Mouse (Mus musculus) hindbrain, embryonic 15.5 days (tissue): Measurements from ENCODE around the gene Dcbld2. TPM values are rescaled to one million over a fixed set of nuclear protein-coding genes. Genes with fewer than 3 reads are reported as not detected.

Source experiments
- ATAC-seq: fragments of 200-750 bp; cut with Nextera tagmentation; 2 replicates; pipeline ENCODE4 v1.8.0; 2017; ENCODE audit warnings: low read depth, moderate number of reproducible peaks, moderate TSS enrichment; ENCODE audit not compliant: low FRiP score
- H3K27ac ChIP-seq: fragments of 300-500 bp; sonication (generic); replicated peaks from 2 replicates; pipeline ENCODE4 v1.5.1; 2015; ENCODE audit warnings: mild to moderate bottlenecking, inconsistent platforms
- H3K27me3 ChIP-seq: fragments of 300-500 bp; sonication (generic); 2 replicates; pipeline ENCODE4 v1.6.1; 2015; ENCODE audit warnings: control low read depth, inconsistent platforms
- H3K36me3 ChIP-seq: fragments of 300-500 bp; sonication (generic); 2 replicates; pipeline ENCODE4 v1.6.1; 2015; ENCODE audit warnings: control low read depth, inconsistent platforms
- H3K4me1 ChIP-seq: fragments of 300-500 bp; sonication (generic); replicated peaks from 2 replicates; pipeline ENCODE4 v1.6.1; 2015; ENCODE audit warnings: control low read depth, inconsistent platforms
- H3K4me2 ChIP-seq: fragments of 300-500 bp; sonication (generic); 2 replicates; pipeline ENCODE4 v1.6.1; 2015; ENCODE audit warnings: moderate library complexity, mild to moderate bottlenecking, inconsistent platforms
- H3K4me3 ChIP-seq: fragments of 300-500 bp; sonication (generic); 2 replicates; pipeline ENCODE4 v1.5.1; 2015; ENCODE audit warnings: mild to moderate bottlenecking, inconsistent platforms
- H3K9ac ChIP-seq: fragments of 300-500 bp; sonication (generic); 2 replicates; pipeline ENCODE4 v1.6.1; 2015; ENCODE audit warnings: inconsistent platforms
- H3K9me3 ChIP-seq: fragments of 300-500 bp; sonication (generic); 2 replicates; pipeline ENCODE4 v1.6.1; 2016; ENCODE audit warnings: control low read depth, inconsistent platforms
- WGBS: fragments of 180-500 bp; shearing (Covaris S2); methylation state at CpG from one replicate; pipeline ENCODE4 v1.1.7; 2015; 5-methylcytosine and 5-hydroxymethylcytosine counted together
- polyA plus RNA-seq: library from polyadenylated mRNA; unstranded; fragments of >200 nt; fragmentation: Nextera tagmentation; extraction: Ambion mirVana; gene quantifications from 2 replicates; pipeline ENCODE4 v1.2.1, GENCODE M21; 2015

Dcbld2 gene
- polyA plus RNA-seq, 1 experiment from 2014 or later: 8.1 TPM

DNA sequence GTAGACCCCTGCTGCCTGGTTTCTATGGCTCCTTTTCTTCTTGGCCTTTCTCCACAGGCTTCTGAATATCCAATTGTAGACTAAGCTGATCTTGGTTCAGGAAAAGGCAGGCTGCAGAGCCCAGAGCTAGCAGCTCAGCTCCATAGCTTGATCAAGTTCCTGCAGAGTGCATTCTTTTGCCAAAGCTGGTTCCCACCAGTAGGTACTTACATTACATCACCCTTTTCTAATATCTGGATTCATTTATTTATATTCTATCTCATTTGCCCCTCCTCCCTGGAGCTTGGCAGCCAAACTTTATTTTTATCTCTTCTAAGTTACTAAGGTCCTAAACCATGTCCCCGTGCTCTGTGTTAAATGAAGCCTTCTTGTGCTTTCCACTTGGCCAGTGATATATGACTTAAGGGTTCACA is 90.9 kb downstream of the Dcbld2 start:
- ATAC-seq: peak; percentile 82
- Histone ChIP-seq H3K4me3 (no peak overlapping the region), H3K27ac (peak overlapping the region; percentile 49; the same call in 1 of the 2 replicates), H3K9ac (no peak overlapping the region), H3K4me2 (no peak overlapping the region), H3K27me3 (no peaks in the 10 kb centered on the region), H3K9me3 (no peaks in the 10 kb centered on the region), H3K36me3 (no peaks in the 10 kb centered on the region), H3K4me1 (0 out of 2 replicates have a peak, but pooled peaks cover 4% of the 10 kb centered on the region)
- WGBS: 68% methylated on average over 1 of the region's 1 CpGs

DNA sequence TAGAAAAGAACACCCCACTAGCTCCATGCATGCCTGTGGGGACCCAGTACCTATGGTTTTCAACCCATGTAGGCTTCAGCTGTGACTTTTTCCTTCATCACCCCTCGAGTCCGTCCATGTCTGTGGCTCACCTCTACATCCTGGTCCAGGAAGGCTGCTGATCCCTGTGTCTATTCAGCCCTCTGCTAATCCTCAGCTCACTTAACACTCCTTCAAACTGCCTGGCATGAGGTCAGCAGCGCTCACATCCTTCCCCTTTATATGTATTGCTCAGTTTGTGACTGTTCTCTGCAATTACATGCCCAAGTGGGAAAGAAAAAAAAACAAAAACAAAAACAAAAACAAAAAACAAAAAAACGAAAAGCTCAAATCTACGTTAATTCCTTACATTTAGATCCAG is 91.4 kb downstream of the Dcbld2 start:
- Histone ChIP-seq H3K9me3 (no peaks in the 10 kb centered on the region), H3K27me3 (no peaks in the 10 kb centered on the region), H3K27ac (peak overlapping the region; percentile 49; the same call in 1 of the 2 replicates), H3K36me3 (no peaks in the 10 kb centered on the region), H3K9ac (no peak overlapping the region), H3K4me3 (no peak overlapping the region), H3K4me1 (0 out of 2 replicates have a peak, but pooled peaks cover 4% of the 10 kb centered on the region), H3K4me2 (no peak overlapping the region)
- ATAC-seq: no peak
- WGBS: 79% methylated on average over 5 of the region's 5 CpGs

DNA sequence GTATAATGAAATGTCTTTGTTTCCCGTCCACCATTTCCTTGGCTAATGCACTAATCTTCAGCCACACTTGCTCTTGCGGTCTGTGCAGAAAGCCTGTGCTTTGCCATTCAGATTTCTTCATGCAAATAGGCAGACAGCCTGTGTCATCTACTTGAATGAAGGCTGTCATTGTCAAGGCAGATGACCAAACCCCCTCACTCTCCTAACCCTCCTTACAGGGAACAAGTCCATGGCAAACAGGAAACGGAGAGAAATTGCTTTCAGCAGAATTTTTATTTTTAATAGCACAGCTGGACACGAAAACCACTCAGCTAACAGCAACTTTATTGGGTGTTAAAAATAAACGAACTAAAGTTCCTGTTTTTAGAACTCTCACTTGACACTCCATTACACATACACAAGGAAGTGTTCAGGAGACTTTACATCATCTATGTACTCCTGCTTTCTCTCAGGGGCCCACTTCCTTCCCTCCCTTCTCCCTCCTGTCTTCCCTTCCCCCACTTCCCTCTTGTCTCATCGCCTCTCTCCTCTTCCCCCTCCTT is 93.6 kb downstream of the Dcbld2 start:
- no peak overlapping the region for H3K27ac ChIP-seq
- no peak overlapping the region for H3K4me2 ChIP-seq
- no peak for ATAC-seq
- 0 out of 2 replicates have a peak, but pooled peaks cover 4% of the 10 kb centered on the region for H3K4me1 ChIP-seq
- no peak overlapping the region for H3K9ac ChIP-seq
- H3K4me3 ChIP-seq: no peak overlapping the region
- H3K9me3 ChIP-seq: no peaks in the 10 kb centered on the region
- 49% methylated on average over 6 of the region's 6 CpGs for WGBS
- no peaks in the 10 kb centered on the region for H3K27me3 ChIP-seq
- H3K36me3 ChIP-seq: no peaks in the 10 kb centered on the region

GRCm38 (mm10) chr16:58502566-58502965 is 94.3 kb downstream of the Dcbld2 start:
- no peaks in the 10 kb centered on the region for H3K27me3 ChIP-seq
- no peak overlapping the region for H3K4me2 ChIP-seq
- no peaks in the 10 kb centered on the region for H3K36me3 ChIP-seq
- no peak overlapping the region for H3K4me3 ChIP-seq
- H3K9me3 ChIP-seq: no peaks in the 10 kb centered on the region
- no peak overlapping the region for H3K27ac ChIP-seq
- peaks cover 4% of the 10 kb centered on the region; the same call in 1 of the 2 replicates for H3K4me1 ChIP-seq
- 74% methylated on average over 6 of the region's 6 CpGs for WGBS
- no peak for ATAC-seq
- no peak overlapping the region for H3K9ac ChIP-seq

GRCm38 (mm10) chr16:58504945-58505344 is 96.7 kb downstream of the Dcbld2 start:
- H3K27me3 ChIP-seq: no peaks in the 10 kb centered on the region
- no peak overlapping the region for H3K4me3 ChIP-seq
- no peak overlapping the region for H3K9ac ChIP-seq
- no peak overlapping the region for H3K4me2 ChIP-seq
- H3K36me3 ChIP-seq: no peaks in the 10 kb centered on the region
- H3K4me1 ChIP-seq: no peaks in the 10 kb centered on the region; the same call in 1 of the 2 replicates
- no peak for ATAC-seq
- H3K27ac ChIP-seq: no peak overlapping the region
- no peaks in the 10 kb centered on the region for H3K9me3 ChIP-seq

DNA sequence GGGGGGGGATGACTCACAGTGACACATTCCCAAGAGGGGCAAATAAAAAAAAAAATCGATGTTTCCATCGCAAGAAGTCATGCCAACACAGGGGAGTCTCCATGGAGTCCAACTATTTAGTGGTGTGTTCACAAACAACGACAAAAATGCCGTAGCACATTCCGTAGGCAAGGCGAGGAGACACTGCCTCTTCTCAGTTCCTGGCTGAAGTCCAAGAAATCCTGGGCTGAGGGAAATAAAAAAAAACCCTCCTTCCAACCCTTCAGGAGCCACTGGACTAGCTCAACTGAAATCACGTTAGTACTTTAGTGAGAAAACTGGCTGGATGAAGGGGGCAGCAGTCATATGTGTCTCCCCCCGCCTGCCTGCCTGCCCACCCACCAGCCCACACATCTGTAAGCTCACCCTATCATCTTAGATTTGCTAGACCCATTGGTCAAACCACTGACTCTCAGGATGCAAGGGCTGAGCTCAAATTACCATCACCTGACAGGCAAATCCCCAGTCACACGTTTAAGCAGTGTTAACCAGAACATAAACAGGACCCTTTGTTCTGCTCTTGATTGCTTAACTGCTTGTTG is 104.0 kb downstream of the Dcbld2 start:
- H3K4me3 ChIP-seq: no peak overlapping the region
- WGBS: 30% methylated on average over 9 of the region's 9 CpGs
- ATAC-seq: peak; percentile 40; the same call in 1 of the 2 replicates
- H3K27ac ChIP-seq: peak overlapping the region; percentile 68
- H3K9me3 ChIP-seq: no peaks in the 10 kb centered on the region
- H3K4me1 ChIP-seq: peaks cover 16% of the 10 kb centered on the region
- H3K9ac ChIP-seq: no peak overlapping the region
- H3K27me3 ChIP-seq: no peaks in the 10 kb centered on the region
- H3K36me3 ChIP-seq: no peaks in the 10 kb centered on the region
- peak overlapping the region; percentile 29; the same call in 1 of the 2 replicates for H3K4me2 ChIP-seq

DNA sequence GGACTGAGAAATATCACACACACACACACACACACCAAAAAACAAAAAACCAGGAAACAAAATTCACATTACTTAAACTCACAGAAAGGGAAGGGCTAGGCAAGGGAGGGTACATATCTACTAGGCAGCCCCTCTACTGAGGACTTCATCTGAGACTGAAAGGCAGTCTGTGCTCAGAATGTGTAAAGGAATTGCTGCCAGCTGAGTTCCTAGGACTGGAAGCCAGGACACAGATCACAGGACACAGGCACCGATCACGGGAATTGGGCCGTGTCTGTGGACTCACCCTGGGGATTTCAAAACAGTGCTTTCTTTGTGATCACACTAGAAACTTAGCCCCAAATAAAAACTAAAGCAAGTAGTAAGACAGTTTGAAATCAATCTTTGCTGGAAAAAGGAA is 104.6 kb downstream of the Dcbld2 start:
- Histone ChIP-seq H3K27me3 (no peaks in the 10 kb centered on the region), H3K36me3 (no peaks in the 10 kb centered on the region), H3K9ac (no peak overlapping the region), H3K9me3 (no peaks in the 10 kb centered on the region), H3K4me1 (peaks cover 16% of the 10 kb centered on the region), H3K4me3 (no peak overlapping the region), H3K27ac (peak overlapping the region; percentile 68), H3K4me2 (no peak overlapping the region)
- ATAC-seq: peak; percentile 59
- WGBS: 28% methylated on average over 3 of the region's 3 CpGs

- Histone ChIP-seq H3K4me2 (no peak overlapping the region), H3K9ac (no peak overlapping the region), H3K27ac (peak overlapping the region; percentile 35; the same call in 1 of the 2 replicates), H3K4me3 (no peak overlapping the region), H3K4me1 (peaks cover 16% of the 10 kb centered on the region), H3K27me3 (no peaks in the 10 kb centered on the region), H3K36me3 (no peaks in the 10 kb centered on the region), H3K9me3 (no peaks in the 10 kb centered on the region)
- ATAC-seq: no peak
- 35% methylated on average over 6 of the region's 6 CpGs for WGBS
Measured at GRCm38 (mm10) chr16:58513755-58514154, 105.5 kb downstream of the Dcbld2 start.

GRCm38 (mm10) chr16:58514565-58514964 is 106.3 kb downstream of the Dcbld2 start:
- H3K9me3 ChIP-seq: no peaks in the 10 kb centered on the region
- no peak for ATAC-seq
- WGBS: 92% methylated on average over 9 of the region's 9 CpGs

DNA sequence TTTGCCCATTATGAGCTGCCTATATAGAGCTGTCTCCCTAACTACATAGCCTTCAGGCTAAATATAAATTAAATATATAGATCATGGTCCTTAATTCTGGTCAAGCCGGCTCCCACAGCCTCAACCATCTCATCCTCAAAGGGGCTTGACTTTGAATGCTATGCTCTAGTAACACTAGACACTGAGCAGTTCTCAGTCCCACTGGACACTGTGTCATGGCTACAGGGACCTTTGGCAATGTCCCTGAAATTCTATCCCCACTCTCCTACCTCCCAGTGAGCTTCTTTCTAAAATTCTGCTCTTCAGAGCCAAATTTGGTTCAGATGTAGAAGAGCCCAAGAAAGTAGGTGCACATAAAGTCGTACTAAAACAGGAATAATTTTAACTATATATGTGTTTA is 107.9 kb downstream of the Dcbld2 start:
- Histone ChIP-seq H3K9ac (no peak overlapping the region), H3K4me2 (no peak overlapping the region), H3K27ac (no peak overlapping the region), H3K4me3 (no peak overlapping the region), H3K4me1 (peaks cover 16% of the 10 kb centered on the region), H3K9me3 (no peaks in the 10 kb centered on the region), H3K36me3 (no peaks in the 10 kb centered on the region), H3K27me3 (no peaks in the 10 kb centered on the region)
- 84% methylated on average over 2 of the region's 2 CpGs for WGBS
- ATAC-seq: no peak

More at GRCm38 (mm10) chr16:58514565-58514964, 106.3 kb downstream of the Dcbld2 start:
- Histone ChIP-seq H3K36me3 (no peaks in the 10 kb centered on the region), H3K27ac (no peak overlapping the region), H3K4me2 (no peak overlapping the region), H3K4me1 (peaks cover 16% of the 10 kb centered on the region), H3K27me3 (no peaks in the 10 kb centered on the region), H3K4me3 (no peak overlapping the region), H3K9ac (no peak overlapping the region)

DNA sequence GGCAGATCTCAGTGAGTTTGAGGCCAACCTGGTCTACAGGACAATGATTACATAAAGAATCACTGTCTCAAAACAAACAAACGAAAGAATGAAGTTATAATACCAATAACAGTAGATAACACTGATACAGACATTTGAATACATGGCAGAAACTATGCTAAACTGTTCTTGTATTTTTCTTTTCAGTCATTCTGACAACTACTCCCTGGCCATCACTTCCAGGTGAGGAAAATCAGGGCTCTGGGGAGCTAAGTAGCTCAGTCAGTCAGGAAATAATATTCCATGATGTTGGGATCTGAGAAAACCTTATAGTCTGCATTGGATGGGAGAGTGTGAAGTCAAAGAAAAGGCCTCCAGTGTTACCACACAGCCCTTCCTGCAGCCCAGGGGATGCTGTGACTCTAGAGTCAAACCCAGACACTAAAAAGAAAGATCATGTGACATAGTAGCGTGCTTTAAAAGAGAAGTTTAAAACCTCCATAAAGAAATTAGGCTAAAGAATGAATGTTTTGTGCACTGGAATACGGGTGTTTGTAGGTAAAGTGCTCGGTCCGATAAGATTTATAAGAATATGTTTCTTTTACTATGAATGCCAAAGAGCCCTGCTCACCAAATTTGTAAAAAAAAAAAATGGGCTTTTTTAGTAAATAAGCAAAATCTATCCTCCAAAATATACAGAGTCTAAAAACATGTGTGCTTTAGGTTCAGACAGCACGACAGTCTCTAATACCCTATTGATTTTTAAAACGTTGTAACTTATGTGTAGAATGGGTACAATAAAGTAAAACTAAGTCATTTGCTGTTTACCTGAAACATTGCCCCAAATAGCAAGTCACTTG is 108.9 kb downstream of the Dcbld2 start:
- ATAC-seq: no peak
- Histone ChIP-seq H3K4me2 (no peak overlapping the region), H3K4me3 (no peak overlapping the region), H3K4me1 (peaks cover 11% of the 10 kb centered on the region), H3K9ac (no peak overlapping the region), H3K36me3 (no peaks in the 10 kb centered on the region), H3K27ac (no peak overlapping the region), H3K27me3 (0 out of 2 replicates have a peak, but pooled peaks cover 3% of the 10 kb centered on the region), H3K9me3 (no peaks in the 10 kb centered on the region)
- whole genome bisulfite sequencing: 89% methylated on average over 7 of the region's 7 CpGs
